Mouse (Mus musculus): ENCODE measurements around the gene Camkv.

Camkv gene

GRCm38 (mm10) chr9:107993013-107993412, 57.5 kb downstream of the Camkv start:
- DNase-seq = no peak

GRCm38 (mm10) chr9:107994464-107994863, 59.0 kb downstream of the Camkv start:
- DNase-seq = no peak

- DNase-seq = no peak
Observed at GRCm38 (mm10) chr9:107995513-107995912, 60.0 kb downstream of the Camkv start.

- no peak for DNase-seq
Observed at GRCm38 (mm10) chr9:107996049-107996448, 60.6 kb downstream of the Camkv start, which contains the start of gene Gm20662. Gene Gm20662, plus strand, starts transcription at chr9:107996349.

All from kidney, postnatal 4 days (tissue).